Mouse (Mus musculus): Measurements from ENCODE around the gene Sorbs1. TPM values are rescaled to one million over a fixed set of nuclear protein-coding genes. Genes with fewer than 3 reads are reported as not detected.

The Sorbs1 gene
- polyA plus RNA-seq, 1 experiment = 84.4 TPM

DNA sequence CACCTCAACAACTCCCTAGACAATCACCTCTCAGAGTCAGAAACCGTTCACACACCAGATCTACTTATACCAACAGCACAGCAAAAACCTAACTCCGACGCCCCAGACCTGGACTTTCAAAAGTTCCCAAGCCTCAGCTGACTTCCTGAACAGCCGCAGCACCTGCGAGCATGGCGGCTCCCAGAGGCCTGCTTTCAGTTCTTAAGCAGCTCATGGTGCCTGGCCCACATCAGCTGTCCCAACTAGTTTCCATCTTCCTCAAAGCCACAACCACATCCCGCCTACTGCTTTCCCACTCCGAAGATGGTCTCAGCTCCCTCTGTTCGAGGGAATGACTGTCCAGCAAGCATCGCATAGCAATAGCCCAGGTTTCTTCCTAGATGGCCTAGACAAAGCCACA is 74.7 kb downstream of the Sorbs1 start:
- Histone ChIP-seq H3K9ac (ENCODE audit: low read depth, poor library complexity, severe bottlenecking) (no peak overlapping the region), H3K27me3 (ENCODE audit: control insufficient read depth, insufficient read depth, low read length, poor library complexity, severe bottlenecking) (no peaks in the 10 kb centered on the region), H3K27ac (ENCODE audit: insufficient read depth, low read length) (no peak overlapping the region), H3K9me3 (replicated peaks; ENCODE audit: control insufficient read depth, insufficient read depth, low read length, poor library complexity, severe bottlenecking) (no peaks in the 10 kb centered on the region), H3K36me3 (ENCODE audit: control insufficient read depth, insufficient read depth, low read length, poor library complexity, severe bottlenecking) (no peaks in the 10 kb centered on the region), H3K4me3 (ENCODE audit: low read depth, low read length) (no peak overlapping the region), H3K4me1 (ENCODE audit: control insufficient read depth, insufficient read depth, low read length) (peaks cover 3% of the 10 kb centered on the region)
- no peak for TF ChIP-seq POLR2A (IDR thresholded peaks at IDR 0.05; ENCODE audit: insufficient read depth, low read length)
- no peak for TF ChIP-seq CTCF (IDR thresholded peaks at IDR 0.05; ENCODE audit: low read depth, low read length)
- TF ChIP-seq EP300 (IDR thresholded peaks at IDR 0.05; ENCODE audit: insufficient read depth, low read depth, low read length) = no peak

DNA sequence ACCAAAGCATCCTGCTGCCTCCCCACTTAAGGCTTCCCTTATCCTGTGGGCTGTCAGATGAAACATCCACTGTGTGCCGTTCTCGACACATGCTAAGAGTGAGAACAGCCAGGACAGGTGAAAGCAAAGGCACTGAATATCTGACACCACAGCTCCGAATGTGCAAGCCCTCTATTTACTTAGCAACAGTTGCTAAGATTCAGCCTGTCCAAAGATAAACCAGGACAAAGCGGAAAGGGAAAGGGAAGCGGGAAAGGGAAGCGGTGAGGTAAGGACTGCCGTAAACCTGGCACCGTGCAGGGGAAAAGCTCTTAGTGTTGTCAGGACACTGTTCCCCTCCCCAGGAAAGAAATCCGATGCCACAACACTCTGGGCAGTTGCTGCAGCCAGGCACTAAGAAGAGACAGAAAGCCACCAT is 75.9 kb downstream of the Sorbs1 start:
- Histone ChIP-seq H3K27ac (ENCODE audit: insufficient read depth, low read length) (no peak overlapping the region), H3K9me3 (replicated peaks; ENCODE audit: control insufficient read depth, insufficient read depth, low read length, poor library complexity, severe bottlenecking) (no peaks in the 10 kb centered on the region), H3K4me1 (ENCODE audit: control insufficient read depth, insufficient read depth, low read length) (peaks cover 3% of the 10 kb centered on the region), H3K9ac (ENCODE audit: low read depth, poor library complexity, severe bottlenecking) (no peak overlapping the region), H3K36me3 (ENCODE audit: control insufficient read depth, insufficient read depth, low read length, poor library complexity, severe bottlenecking) (no peaks in the 10 kb centered on the region), H3K27me3 (ENCODE audit: control insufficient read depth, insufficient read depth, low read length, poor library complexity, severe bottlenecking) (no peaks in the 10 kb centered on the region), H3K4me3 (ENCODE audit: low read depth, low read length) (no peak overlapping the region)
- TF ChIP-seq EP300 (IDR thresholded peaks at IDR 0.05; ENCODE audit: insufficient read depth, low read depth, low read length) (no peak), CTCF (IDR thresholded peaks at IDR 0.05; ENCODE audit: low read depth, low read length) (no peak), POLR2A (IDR thresholded peaks at IDR 0.05; ENCODE audit: insufficient read depth, low read length) (no peak)

GRCm38 (mm10) chr19:40436465-40437200 is 76.9 kb downstream of the Sorbs1 start:
- H3K36me3 ChIP-seq (ENCODE audit: control insufficient read depth, insufficient read depth, low read length, poor library complexity, severe bottlenecking) = no peaks in the 10 kb centered on the region
- no peak overlapping the region for H3K9ac ChIP-seq (ENCODE audit: low read depth, poor library complexity, severe bottlenecking)
- no peak for TF ChIP-seq EP300 (IDR thresholded peaks at IDR 0.05; ENCODE audit: insufficient read depth, low read depth, low read length)
- no peak for TF ChIP-seq CTCF (IDR thresholded peaks at IDR 0.05; ENCODE audit: low read depth, low read length)
- TF ChIP-seq POLR2A (IDR thresholded peaks at IDR 0.05; ENCODE audit: insufficient read depth, low read length) = no peak
- H3K27ac ChIP-seq (ENCODE audit: insufficient read depth, low read length) = no peak overlapping the region
- H3K27me3 ChIP-seq (ENCODE audit: control insufficient read depth, insufficient read depth, low read length, poor library complexity, severe bottlenecking) = no peaks in the 10 kb centered on the region
- H3K9me3 ChIP-seq (replicated peaks; ENCODE audit: control insufficient read depth, insufficient read depth, low read length, poor library complexity, severe bottlenecking) = no peaks in the 10 kb centered on the region
- no peak overlapping the region for H3K4me3 ChIP-seq (ENCODE audit: low read depth, low read length)
- H3K4me1 ChIP-seq (ENCODE audit: control insufficient read depth, insufficient read depth, low read length) = peaks cover 3% of the 10 kb centered on the region

DNA sequence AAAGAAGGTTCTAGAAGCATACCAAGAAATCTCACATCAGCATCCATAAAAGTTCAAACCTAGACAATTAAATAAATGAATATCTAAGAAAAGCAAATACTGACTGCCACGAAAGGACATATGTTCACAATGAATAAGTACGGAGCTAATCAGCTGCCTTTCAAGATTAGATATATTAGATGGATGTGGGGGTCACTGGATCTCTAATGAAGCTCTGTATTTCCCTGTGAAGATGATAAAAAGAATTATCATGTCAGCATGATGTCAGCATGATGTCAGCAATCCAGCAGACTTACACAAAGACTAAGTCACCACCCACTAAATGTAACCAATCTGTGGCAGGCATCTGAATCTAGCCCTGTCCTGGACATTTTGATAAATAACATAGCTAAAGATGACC is 77.8 kb downstream of the Sorbs1 start:
- TF ChIP-seq EP300 (IDR thresholded peaks at IDR 0.05; ENCODE audit: insufficient read depth, low read depth, low read length) (no peak), CTCF (IDR thresholded peaks at IDR 0.05; ENCODE audit: low read depth, low read length) (no peak), POLR2A (IDR thresholded peaks at IDR 0.05; ENCODE audit: insufficient read depth, low read length) (no peak)
- peaks cover 3% of the 10 kb centered on the region for H3K4me1 ChIP-seq (ENCODE audit: control insufficient read depth, insufficient read depth, low read length)
- H3K36me3 ChIP-seq (ENCODE audit: control insufficient read depth, insufficient read depth, low read length, poor library complexity, severe bottlenecking) = no peaks in the 10 kb centered on the region
- H3K27ac ChIP-seq (ENCODE audit: insufficient read depth, low read length) = no peak overlapping the region
- H3K9me3 ChIP-seq (replicated peaks; ENCODE audit: control insufficient read depth, insufficient read depth, low read length, poor library complexity, severe bottlenecking) = no peaks in the 10 kb centered on the region
- no peaks in the 10 kb centered on the region for H3K27me3 ChIP-seq (ENCODE audit: control insufficient read depth, insufficient read depth, low read length, poor library complexity, severe bottlenecking)
- H3K4me3 ChIP-seq (ENCODE audit: low read depth, low read length) = no peak overlapping the region
- no peak overlapping the region for H3K9ac ChIP-seq (ENCODE audit: low read depth, poor library complexity, severe bottlenecking)

GRCm38 (mm10) chr19:40435045-40435444 is 78.5 kb downstream of the Sorbs1 start:
- Histone ChIP-seq H3K9ac (ENCODE audit: low read depth, poor library complexity, severe bottlenecking) (no peak overlapping the region), H3K27me3 (ENCODE audit: control insufficient read depth, insufficient read depth, low read length, poor library complexity, severe bottlenecking) (no peaks in the 10 kb centered on the region), H3K36me3 (ENCODE audit: control insufficient read depth, insufficient read depth, low read length, poor library complexity, severe bottlenecking) (no peaks in the 10 kb centered on the region), H3K4me3 (ENCODE audit: low read depth, low read length) (no peak overlapping the region), H3K4me1 (ENCODE audit: control insufficient read depth, insufficient read depth, low read length) (peaks cover 3% of the 10 kb centered on the region), H3K9me3 (replicated peaks; ENCODE audit: control insufficient read depth, insufficient read depth, low read length, poor library complexity, severe bottlenecking) (no peaks in the 10 kb centered on the region), H3K27ac (ENCODE audit: insufficient read depth, low read length) (no peak overlapping the region)
- TF ChIP-seq CTCF (IDR thresholded peaks at IDR 0.05; ENCODE audit: low read depth, low read length) = no peak

DNA sequence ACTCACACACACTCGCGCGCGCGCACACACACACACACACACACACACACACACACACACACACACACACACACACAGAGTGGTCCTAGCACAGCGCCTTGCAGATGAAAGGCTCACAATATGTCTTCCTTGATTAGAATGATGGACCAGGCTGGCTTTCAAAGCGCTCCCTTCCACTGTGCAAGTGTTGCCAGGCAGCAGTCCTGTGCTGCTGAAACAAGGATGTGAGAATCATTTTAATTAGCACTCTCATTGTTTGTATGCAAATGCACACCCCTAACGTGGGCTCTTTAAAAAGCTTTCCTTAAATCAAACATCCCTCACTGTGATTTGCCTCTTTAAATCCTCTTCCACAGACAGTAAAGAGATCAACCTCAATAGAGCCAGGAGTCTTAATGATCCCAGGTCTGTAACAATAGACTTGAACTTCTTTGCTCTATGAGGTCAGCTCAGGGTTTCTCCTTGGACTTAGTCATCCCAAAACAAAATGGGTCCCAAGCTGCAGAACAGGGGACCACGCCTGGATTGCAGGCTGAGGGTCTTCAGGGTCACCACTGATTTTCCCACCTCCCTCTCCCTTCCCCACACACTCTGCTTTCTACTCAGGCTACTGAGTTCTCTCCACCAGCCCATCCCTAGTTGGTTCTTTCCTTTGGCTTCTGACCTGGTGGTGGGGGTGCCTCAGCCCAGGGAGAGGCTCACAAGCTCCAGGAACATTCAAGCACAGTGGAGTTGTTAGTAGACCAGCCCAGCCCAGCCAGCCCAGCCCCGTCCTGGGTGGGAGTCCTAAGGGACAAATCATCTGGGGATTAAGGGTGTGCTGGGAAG is 79.3 kb downstream of the Sorbs1 start:
- no peak overlapping the region for H3K27ac ChIP-seq (ENCODE audit: insufficient read depth, low read length)
- no peak overlapping the region for H3K9ac ChIP-seq (ENCODE audit: low read depth, poor library complexity, severe bottlenecking)
- no peaks in the 10 kb centered on the region for H3K36me3 ChIP-seq (ENCODE audit: control insufficient read depth, insufficient read depth, low read length, poor library complexity, severe bottlenecking)
- TF ChIP-seq EP300 (IDR thresholded peaks at IDR 0.05; ENCODE audit: insufficient read depth, low read depth, low read length) = no peak
- TF ChIP-seq CTCF (IDR thresholded peaks at IDR 0.05; ENCODE audit: low read depth, low read length) = no peak
- TF ChIP-seq POLR2A (IDR thresholded peaks at IDR 0.05; ENCODE audit: insufficient read depth, low read length) = no peak
- no peaks in the 10 kb centered on the region for H3K9me3 ChIP-seq (replicated peaks; ENCODE audit: control insufficient read depth, insufficient read depth, low read length, poor library complexity, severe bottlenecking)
- H3K4me1 ChIP-seq (ENCODE audit: control insufficient read depth, insufficient read depth, low read length) = peaks cover 3% of the 10 kb centered on the region
- H3K27me3 ChIP-seq (ENCODE audit: control insufficient read depth, insufficient read depth, low read length, poor library complexity, severe bottlenecking) = no peaks in the 10 kb centered on the region
- H3K4me3 ChIP-seq (ENCODE audit: low read depth, low read length) = no peak overlapping the region
